Mouse (Mus musculus) leukemia stem cell, adult 10-12 weeks (primary cell): ENCODE results near the gene Vmn2r116. TPM values are rescaled to one million over a fixed set of nuclear protein-coding genes. Genes with fewer than 3 reads are reported as not detected.

ENCODE experiments used
- polyA plus RNA-seq: library from polyadenylated mRNA; stranded (reverse); fragments of >175 nt; gene quantifications from 2 replicates; pipeline ENCODE4 v1.2.3, GENCODE M21; 2012; ENCODE audit warnings: low replicate concordance

The Vmn2r116 gene
- polyA plus RNA-seq = not detected in 2 replicates

GRCm38 (mm10) chr17:23384304-23384703, at the start of gene Vmn2r116:
Vmn2r116 (plus strand) TSS chr17:23384604.

GRCm38 (mm10) chr17:23343441-23343840, 41.0 kb upstream of the Vmn2r116 start, which contains the start of gene Vmn2r115:
Vmn2r115 (plus strand) TSS chr17:23343741.

Other genes with a start within 250 kb of the Vmn2r116 start
- gene Zfp40, start 191.4 kb upstream of the Vmn2r116 start, polyA plus RNA-seq = 0.44 and 0.53 TPM in 2 replicates
- gene Vmn2r114, start 72.1 kb upstream of the Vmn2r116 start, polyA plus RNA-seq = not detected in 2 replicates
- gene Vmn2r115, start 40.9 kb upstream of the Vmn2r116 start, polyA plus RNA-seq = 0.03 TPM in 1 of 2 replicates, not detected in the other
- gene Vmn2r117, start 95.1 kb downstream of the Vmn2r116 start, polyA plus RNA-seq = not detected in 2 replicates
- 9.6 and 13.1 TPM in 2 replicates for gene Zfp213, start 179.6 kb downstream of the Vmn2r116 start, polyA plus RNA-seq
- 0.40 and 0.80 TPM in 2 replicates for gene Zfp13, start 214.9 kb downstream of the Vmn2r116 start, polyA plus RNA-seq
- gene Zscan10, start 216.3 kb downstream of the Vmn2r116 start, polyA plus RNA-seq = not detected in 2 replicates